Mouse (Mus musculus) testis, adult 2 months (tissue): ENCODE measurements around the gene Shb.

ENCODE experiments used
- CTCF ChIP-seq: fragments of 200-500 bp; IDR thresholded peaks from 2 replicates; pipeline ENCODE4 v1.5.1; 2012; ENCODE audit warnings: low read depth, mild to moderate bottlenecking, inconsistent platforms, low read length, moderate library complexity; ENCODE audit not compliant: control insufficient read depth, insufficient read depth, insufficient replicate concordance
- POLR2A ChIP-seq: fragments of 200-500 bp; IDR thresholded peaks from 2 replicates; pipeline ENCODE4 v1.6.1; 2012; ENCODE audit warnings: low read depth, mild to moderate bottlenecking, inconsistent platforms, low read length, moderate library complexity; ENCODE audit not compliant: control insufficient read depth

DNA sequence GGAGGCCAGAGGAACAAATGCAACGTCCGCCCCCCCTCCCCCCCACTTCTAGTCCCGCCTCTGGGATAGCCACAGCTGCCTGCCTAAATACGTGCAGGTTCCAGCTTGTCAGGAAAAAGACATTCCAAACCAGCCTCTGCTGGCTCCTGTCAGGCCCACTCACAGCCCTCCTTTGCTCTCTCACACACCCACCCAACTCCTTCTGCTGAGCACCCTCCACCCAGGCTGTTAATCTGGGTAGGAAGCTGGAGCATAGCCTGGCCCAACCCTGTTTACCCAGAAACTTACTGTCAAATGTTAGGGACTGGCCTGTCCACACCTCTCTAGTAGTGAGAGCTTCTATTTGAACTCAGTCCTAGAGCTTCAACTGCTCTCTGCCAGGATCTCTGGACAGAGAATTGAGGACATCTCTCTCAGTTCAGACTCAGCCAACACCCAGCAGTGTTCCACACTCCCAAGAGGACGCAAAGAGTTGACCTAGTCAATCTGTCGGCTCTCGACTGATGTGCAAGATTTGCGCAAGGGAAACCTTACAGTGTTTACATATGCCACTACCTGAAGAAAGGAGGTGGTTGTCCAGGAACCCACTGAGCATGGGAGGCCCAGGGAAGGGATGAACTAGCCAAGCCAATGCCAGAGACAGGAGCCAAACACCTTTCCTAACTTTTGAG, 36.6 kb downstream of the Shb start:
- TF ChIP-seq CTCF, result no peak
- TF ChIP-seq POLR2A, result no peak
